Mouse (Mus musculus): ENCODE measurements around the gene Ermp1. TPM values are rescaled to one million over a fixed set of nuclear protein-coding genes. Genes with fewer than 3 reads are reported as not detected.

The Ermp1 gene
- polyA plus RNA-seq, 3 experiments from 2014 or later: 16.1 to 19.1 (median 16.9) TPM

DNA sequence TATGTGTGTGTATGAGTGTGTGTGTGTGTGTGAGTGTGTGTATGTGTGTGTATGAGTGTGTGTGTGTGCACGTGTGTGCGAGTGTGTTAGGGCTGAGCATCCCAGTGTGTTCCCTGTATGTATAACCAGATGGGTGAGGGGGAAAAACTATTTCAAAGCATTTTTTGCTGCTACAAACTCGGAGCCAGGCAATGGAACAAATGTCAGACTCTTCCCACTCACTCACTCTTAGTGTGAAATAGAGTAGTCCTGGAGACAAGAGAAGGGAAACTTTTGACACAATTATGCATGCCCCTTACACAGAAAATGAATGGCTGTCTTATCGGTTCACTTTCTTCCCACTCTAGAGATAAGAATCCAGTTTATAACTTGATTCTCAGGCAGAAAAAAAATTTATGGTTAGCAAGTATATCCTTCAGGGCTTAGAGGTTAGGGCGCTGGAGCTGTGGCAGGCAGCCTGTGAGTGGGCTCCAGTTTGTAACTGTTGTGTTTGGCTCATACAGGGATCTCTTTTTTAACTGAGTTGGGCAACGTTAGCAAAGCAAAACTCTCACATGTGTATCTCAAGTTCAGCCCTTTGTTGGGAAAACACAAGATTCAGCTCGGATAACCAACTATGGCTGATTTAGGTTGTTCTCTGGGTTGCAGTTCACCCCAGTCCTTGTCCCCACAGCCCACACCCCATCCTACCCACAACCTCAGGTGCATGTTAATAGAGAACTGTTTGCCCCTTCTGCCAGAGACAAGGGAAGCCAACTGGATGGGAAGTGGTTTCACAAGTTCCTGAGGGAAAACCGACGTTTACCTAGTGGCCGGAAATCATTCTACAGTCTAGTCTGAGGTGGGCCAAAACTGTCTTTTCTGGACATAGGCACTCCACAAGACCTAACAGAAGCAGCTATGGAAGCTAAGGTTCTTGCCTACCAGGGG, 12.9 kb upstream of the Ermp1 start:
- no peak for ATAC-seq

GRCm38 (mm10) chr19:29659705-29660104, 11.5 kb upstream of the Ermp1 start:
- peak; percentile 50 for ATAC-seq

DNA sequence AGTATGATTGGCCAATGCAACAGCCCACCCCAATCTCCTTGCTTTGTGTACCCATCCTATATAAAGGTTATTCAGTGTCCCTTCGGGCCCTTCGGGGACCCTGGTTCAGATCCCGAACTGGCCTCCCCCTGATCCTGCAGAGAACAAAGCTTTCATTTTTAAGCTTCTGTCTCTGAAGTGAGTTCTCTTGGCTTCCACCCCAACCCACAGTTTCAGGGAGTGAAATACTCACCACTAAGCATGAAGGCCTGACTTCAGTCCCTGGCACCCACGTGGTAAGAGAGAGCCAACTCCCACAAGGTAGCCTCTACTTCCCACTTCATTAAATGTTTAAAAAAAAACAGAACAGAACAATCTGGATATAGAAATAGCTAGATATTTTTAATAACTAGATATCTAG, 10.6 kb upstream of the Ermp1 start:
- ATAC-seq: no peak

DNA sequence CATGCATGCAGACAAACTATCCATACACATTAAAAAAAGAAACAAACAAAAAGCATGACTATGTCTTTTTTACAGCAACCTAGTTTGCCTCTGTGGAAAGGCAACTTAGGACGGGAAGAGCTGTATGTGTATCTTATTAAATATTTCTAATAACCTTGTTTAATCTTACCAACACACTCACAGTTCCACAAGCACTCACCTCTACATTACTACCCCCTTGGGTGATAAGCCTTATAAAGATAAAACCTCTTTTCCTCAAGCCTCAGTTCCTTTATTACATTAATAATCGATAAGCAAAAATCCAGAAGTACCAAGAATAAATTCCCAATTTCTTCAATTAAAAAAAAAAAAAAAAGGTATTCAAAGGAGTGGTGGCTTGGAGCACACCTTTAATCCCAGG, 9.3 kb upstream of the Ermp1 start:
- no peak for ATAC-seq

GRCm38 (mm10) chr19:29657033-29657432, 8.8 kb upstream of the Ermp1 start:
- no peak for ATAC-seq

- no peak for ATAC-seq
Measured at GRCm38 (mm10) chr19:29656620-29657019, 8.4 kb upstream of the Ermp1 start.

GRCm38 (mm10) chr19:29656029-29656428, 7.8 kb upstream of the Ermp1 start:
- ATAC-seq: no peak

DNA sequence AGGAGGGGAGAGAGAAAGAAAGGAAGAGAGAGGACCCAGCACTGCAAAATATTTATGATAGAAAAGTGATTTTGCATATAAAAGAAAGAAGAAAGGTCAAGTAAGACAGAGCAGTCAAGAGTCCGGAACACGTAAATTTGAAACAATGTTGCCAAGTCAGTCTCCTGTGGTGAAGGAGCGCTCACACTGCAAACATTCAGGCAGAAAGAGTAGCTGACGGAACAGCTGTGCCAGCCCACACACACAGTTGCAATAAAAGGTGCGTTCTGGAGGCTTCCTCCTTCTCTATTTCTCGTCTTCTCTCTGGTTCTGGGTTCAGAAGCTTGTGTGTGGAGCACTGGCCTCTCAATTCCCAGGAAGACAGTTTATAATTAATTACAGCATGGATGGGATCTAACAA, 6.9 kb upstream of the Ermp1 start:
- ATAC-seq: no peak

- no peak for ATAC-seq
Measured at GRCm38 (mm10) chr19:29653768-29654265, 5.6 kb upstream of the Ermp1 start.

- ATAC-seq: no peak
Measured at GRCm38 (mm10) chr19:29649683-29650082, 1.5 kb upstream of the Ermp1 start.

- ATAC-seq: no peak
Measured at GRCm38 (mm10) chr19:29648550-29648914, 317 bp upstream of the Ermp1 start.

DNA sequence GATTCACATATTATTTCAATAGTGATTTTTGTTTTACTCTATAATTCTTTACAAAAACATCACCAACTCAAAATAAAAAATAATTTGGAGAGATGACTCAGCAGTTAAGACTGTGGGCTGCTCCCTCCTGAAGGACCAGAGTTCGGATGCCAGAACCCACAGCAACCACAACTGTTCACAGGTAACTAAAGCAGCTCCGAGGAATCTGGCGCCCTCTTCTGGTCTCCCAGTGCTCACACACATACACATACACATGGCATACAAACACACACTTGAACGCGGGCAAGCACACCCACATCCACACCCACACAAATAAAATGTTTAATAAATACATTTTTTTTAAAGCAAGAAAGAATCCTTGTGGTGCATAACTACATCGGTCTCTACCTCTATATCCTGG, 3.5 kb downstream of the Ermp1 start:
- no peak for ATAC-seq

DNA sequence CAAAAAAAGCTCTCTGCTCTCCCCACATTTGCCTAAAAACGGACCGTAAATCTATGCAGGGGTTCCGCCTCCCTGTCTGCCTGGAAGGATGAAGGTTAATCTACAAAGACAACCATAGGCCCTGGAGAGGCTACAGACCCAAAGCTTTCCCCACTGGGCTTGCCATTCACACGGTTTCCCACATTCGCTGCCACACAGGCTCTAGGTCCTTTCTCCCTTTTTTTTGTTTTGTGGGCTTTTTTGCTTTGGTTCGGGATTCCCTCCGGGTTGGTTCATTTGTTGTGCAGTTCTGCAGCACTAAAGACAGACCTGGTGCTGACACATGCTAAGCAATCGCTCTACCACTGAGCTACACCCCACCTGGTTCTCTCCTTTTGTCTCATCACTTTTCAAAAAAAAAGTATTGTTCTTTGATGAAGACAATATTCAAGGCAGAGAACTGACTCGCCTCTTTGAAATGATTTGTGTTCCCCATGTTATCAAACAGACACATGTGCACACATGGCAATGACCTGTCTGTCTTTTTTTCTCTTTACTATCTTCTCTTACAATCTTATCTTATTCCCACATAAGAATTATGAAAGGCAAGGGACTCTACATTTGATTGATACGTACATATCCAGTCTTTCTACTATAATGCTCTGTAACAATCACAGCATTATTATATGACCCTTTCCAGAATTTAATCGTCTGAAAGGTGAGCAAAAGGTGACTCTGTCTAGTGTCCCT, 4.9 kb downstream of the Ermp1 start:
- no peak for ATAC-seq

DNA sequence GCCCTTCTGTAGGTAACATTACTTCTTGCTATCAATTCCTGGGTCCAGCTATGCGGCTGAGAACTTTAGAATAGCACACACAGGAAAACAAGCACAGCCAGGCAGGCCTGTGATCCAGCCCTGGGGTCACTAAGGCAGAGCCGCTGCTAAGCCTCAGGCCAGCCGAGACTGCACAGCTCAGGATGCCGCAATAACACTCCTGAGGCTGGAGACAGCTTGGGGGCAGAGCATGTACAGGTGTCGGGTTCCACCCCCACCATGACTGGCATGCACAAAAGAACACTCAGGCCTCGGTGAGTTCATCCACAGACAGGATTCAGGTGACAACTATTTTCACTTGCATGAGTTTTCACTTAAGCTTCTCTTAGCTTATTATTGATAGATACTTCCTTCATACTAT, 6.0 kb downstream of the Ermp1 start:
- ATAC-seq: no peak

- ATAC-seq: peak; percentile 46
Measured at GRCm38 (mm10) chr19:29641510-29641909, 6.7 kb downstream of the Ermp1 start.

GRCm38 (mm10) chr19:29641055-29641454, 7.2 kb downstream of the Ermp1 start:
- peak; percentile 89 for ATAC-seq

DNA sequence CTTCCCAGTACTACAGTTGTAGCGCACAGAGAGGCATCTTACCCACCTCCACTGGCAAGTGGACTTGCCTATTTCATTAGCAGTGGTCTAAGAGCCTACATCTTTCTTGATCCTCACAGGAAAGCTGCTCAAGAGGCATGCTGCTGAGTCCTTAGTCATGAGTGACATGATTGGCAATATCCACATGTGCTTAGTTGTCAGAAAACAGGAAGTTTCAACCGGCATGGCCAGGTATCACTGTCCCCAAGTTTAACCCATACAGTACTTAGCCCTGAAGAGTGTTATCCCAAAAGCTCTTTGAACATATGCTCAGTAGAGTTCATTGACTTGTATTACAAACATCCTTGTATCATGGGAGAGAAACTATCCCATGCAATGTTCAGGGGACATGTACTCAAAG, 36.1 kb downstream of the Ermp1 start:
- ATAC-seq: no peak

GRCm38 (mm10) chr19:29610907-29611306, 37.3 kb downstream of the Ermp1 start:
- no peak for ATAC-seq

- ATAC-seq: no peak
Measured at GRCm38 (mm10) chr19:29608212-29608611, 40.0 kb downstream of the Ermp1 start.

DNA sequence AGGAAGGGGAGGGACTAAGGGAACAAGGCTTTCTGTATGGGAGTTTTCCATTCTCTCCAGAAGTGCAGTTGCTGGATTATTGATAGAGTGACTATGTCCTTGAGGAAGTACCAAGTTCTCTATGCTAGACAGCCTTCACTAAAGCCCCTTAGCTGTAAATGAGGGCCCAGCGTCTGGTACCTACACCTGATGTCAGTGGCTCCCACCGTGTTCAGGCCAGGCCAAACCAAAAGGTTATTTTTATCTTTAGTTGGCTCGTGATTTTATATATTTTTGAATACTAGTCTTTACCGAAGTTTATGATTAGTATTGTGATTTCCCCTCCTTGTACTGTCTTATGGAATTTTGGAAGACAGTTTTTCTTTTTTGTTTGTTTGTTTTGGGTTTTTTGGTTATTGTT, 40.7 kb downstream of the Ermp1 start:
- ATAC-seq: no peak

DNA sequence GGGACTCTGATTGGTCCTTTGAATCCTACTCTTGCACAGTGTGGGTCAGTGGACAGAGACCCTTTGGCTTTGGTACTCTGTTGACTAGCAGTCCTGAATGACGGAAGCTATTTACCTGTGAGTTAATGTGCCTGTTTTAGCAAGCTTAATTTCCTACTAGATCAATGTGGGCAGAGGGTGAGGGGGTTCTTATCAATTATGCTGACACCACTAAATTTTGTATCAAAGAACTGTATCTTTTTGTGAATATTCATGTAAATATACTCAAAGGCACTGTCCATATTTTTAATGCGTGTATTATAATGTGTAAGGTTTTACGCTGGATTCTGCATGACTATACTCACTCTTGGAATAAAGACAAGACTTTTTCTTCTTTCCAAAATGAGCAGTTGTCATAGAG, 43.6 kb downstream of the Ermp1 start:
- ATAC-seq: no peak

GRCm38 (mm10) chr19:29603548-29604353, 44.5 kb downstream of the Ermp1 start:
- no peak for ATAC-seq

- ATAC-seq: no peak
Measured at GRCm38 (mm10) chr19:29598981-29599380, 49.2 kb downstream of the Ermp1 start.
